Mouse (Mus musculus) neural tube, embryonic 13.5 days (tissue): ENCODE measurements at regions not wholly inside any gene's neighbourhood (a gene's known extent, or its start where the extent isn't known, plus 50 kb on each side); places are given as distances from the start of the nearest gene placed in this dataset.
A peak's percentile ranks its signal among the peaks of the same experiment; 100 is the strongest.

Experiments
- ATAC-seq: fragments of 200-750 bp; cut with Nextera tagmentation; 2 replicates; pipeline ENCODE4 v1.8.0; 2017; ENCODE audit warnings: low read depth, mild to moderate bottlenecking, moderate TSS enrichment, moderate library complexity
- H3K27ac ChIP-seq: fragments of 300-500 bp; sonication (generic); replicated peaks from 2 replicates; pipeline ENCODE4 v1.5.1; 2015; ENCODE audit warnings: moderate library complexity, mild to moderate bottlenecking, inconsistent platforms
- H3K27me3 ChIP-seq: fragments of 300-500 bp; sonication (generic); 2 replicates; pipeline ENCODE4 v1.6.1; 2015; ENCODE audit warnings: mild to moderate bottlenecking, inconsistent platforms
- H3K36me3 ChIP-seq: fragments of 300-500 bp; sonication (generic); 2 replicates; pipeline ENCODE4 v1.6.1; 2015; ENCODE audit warnings: mild to moderate bottlenecking, inconsistent platforms
- H3K4me1 ChIP-seq: fragments of 300-500 bp; sonication (generic); replicated peaks from 2 replicates; pipeline ENCODE4 v1.6.1; 2015; ENCODE audit warnings: inconsistent platforms
- H3K4me2 ChIP-seq: fragments of 300-500 bp; sonication (generic); 2 replicates; pipeline ENCODE4 v1.6.1; 2015; ENCODE audit warnings: inconsistent platforms, mild to moderate bottlenecking, moderate library complexity
- H3K4me3 ChIP-seq: fragments of 300-500 bp; sonication (generic); 2 replicates; pipeline ENCODE4 v1.5.1; 2015; ENCODE audit warnings: mild to moderate bottlenecking, inconsistent platforms
- H3K9ac ChIP-seq: fragments of 300-500 bp; sonication (generic); 2 replicates; pipeline ENCODE4 v1.6.1; 2015; ENCODE audit warnings: moderate library complexity, mild to moderate bottlenecking, inconsistent platforms
- H3K9me3 ChIP-seq: fragments of 300-500 bp; sonication (generic); 2 replicates; pipeline ENCODE4 v1.6.1; 2016; ENCODE audit warnings: inconsistent platforms
- WGBS: fragments of 180-500 bp; shearing (Covaris S2); methylation state at CpG from one replicate; pipeline ENCODE4 v1.1.7; 2015; 5-methylcytosine and 5-hydroxymethylcytosine counted together

DNA sequence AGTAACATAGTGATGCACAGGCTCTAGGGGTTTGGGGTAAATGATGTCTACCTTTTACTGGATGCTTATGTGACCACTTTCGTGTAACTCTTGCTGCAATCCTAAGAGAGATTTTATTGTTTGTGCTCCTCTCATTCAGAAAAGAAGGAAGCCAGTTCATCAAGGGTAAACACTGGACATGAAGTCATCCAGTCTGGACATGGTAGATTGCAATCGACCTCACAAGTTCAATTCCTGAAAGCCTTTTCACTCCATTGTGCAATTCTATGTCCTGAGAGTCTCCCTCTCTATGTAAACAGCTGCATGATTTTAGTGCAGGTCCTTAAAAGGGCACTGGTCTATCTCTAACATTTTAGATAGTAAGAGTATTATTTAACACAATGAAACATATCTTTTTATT, 73.5 kb upstream of the Gm16223 start:
- no peaks in the 10 kb centered on the region for H3K4me1 ChIP-seq
- no peaks in the 10 kb centered on the region for H3K27me3 ChIP-seq
- no peak overlapping the region for H3K9ac ChIP-seq
- H3K4me3 ChIP-seq, result no peak overlapping the region
- H3K9me3 ChIP-seq, result no peaks in the 10 kb centered on the region
- no peak for ATAC-seq
- H3K36me3 ChIP-seq, result no peaks in the 10 kb centered on the region
- H3K27ac ChIP-seq, result no peak overlapping the region
- H3K4me2 ChIP-seq, result no peak overlapping the region
- 81% methylated on average over 2 of the region's 2 CpGs for WGBS

DNA sequence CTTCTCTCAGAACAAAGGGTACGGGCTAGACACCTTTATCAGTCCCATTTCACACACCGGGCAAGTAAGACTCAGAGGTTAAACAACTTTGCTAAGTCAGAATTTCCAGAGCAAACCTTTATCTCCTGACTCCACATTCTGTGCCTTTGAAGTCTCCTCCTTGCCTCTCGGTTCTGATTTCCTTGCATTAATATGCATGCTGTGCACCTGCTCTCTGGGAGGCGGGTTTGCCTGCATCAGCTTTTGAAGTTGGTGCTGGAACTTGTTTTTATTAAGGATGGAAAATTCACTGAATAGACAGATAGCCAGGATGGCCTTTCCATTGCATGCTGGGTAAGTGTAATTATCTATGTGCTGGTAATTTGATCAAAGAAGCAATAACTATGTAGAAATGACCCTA, 84.2 kb upstream of the Gm16223 start:
- no peak overlapping the region for H3K27ac ChIP-seq
- WGBS, result 72% methylated on average over 4 of the region's 4 CpGs
- no peaks in the 10 kb centered on the region for H3K36me3 ChIP-seq
- H3K9me3 ChIP-seq, result no peaks in the 10 kb centered on the region
- no peak overlapping the region for H3K4me3 ChIP-seq
- no peaks in the 10 kb centered on the region for H3K4me1 ChIP-seq
- H3K9ac ChIP-seq, result no peak overlapping the region
- no peak overlapping the region for H3K4me2 ChIP-seq
- H3K27me3 ChIP-seq, result no peaks in the 10 kb centered on the region
- no peak for ATAC-seq

DNA sequence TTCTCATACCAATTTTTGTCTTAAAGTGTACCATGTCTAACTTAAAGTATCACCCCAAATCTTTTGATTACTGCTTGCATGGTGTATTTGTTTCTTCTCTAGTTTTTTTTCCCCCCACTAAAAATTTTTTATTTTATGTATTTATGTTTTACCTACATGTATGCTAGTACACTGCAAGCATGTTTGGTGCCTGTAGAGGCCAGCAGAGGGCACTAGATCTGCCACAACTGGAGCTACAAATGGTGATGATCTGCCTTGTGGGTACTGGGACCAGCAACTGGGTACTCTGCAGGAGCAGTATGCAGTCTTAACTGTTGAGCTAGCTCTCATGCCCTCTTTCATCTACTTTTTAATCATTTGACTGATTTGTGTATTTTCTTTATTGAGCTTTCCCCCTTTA, 92.2 kb upstream of the Gm16223 start:
- no peak overlapping the region for H3K4me2 ChIP-seq
- no peaks in the 10 kb centered on the region for H3K27me3 ChIP-seq
- H3K27ac ChIP-seq, result no peak overlapping the region
- no peaks in the 10 kb centered on the region for H3K36me3 ChIP-seq
- H3K4me1 ChIP-seq, result no peaks in the 10 kb centered on the region
- no peaks in the 10 kb centered on the region for H3K9me3 ChIP-seq
- ATAC-seq, result no peak
- H3K9ac ChIP-seq, result no peak overlapping the region
- H3K4me3 ChIP-seq, result no peak overlapping the region

DNA sequence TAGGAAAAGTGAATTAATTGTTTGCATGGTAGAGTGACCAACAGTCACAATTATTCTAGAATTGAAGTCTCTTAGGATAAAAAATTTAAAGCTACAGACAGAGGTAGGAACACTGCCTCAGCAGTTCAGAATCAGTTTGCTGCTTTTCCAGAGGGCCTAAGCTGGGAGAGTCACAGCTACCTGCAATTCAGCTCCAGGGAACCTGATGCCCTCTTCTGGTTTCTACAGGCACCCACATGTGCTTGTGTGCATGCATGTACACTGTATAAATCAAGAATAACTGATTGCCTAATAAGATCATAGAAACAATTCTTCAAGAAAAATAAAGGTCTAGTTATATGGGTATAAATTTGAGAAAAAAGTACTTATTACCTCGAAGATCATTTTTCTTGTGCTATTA, 96.6 kb upstream of the Gm16223 start:
- no peak overlapping the region for H3K4me2 ChIP-seq
- 79% methylated on average over 1 of the region's 1 CpGs for WGBS
- H3K4me3 ChIP-seq, result no peak overlapping the region
- no peaks in the 10 kb centered on the region for H3K36me3 ChIP-seq
- no peaks in the 10 kb centered on the region for H3K9me3 ChIP-seq
- H3K27ac ChIP-seq, result no peak overlapping the region
- no peak for ATAC-seq
- H3K27me3 ChIP-seq, result no peaks in the 10 kb centered on the region
- no peak overlapping the region for H3K9ac ChIP-seq
- H3K4me1 ChIP-seq, result no peaks in the 10 kb centered on the region

DNA sequence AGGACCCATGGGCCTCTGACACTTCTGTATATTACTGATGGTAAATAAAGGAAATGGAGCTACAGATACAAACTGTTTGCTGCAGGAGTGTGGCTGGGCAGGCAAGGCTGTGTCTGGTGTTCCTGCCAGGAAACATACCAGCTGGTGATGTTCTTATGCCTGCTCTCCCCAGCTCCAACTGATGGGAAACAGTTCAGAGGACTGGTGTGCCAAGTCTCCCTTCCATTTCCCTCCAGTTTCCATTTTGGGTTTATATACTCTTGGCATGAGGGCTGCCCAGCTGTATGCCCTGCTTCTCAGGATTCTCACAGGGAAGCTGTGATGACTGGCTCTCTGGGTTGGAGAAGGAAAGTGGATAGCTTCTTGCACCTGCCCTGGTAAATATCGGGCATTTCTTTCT, 100.8 kb upstream of the Gm16223 start:
- WGBS, result 81% methylated on average over 1 of the region's 1 CpGs
- Histone ChIP-seq H3K9me3 (no peaks in the 10 kb centered on the region), H3K36me3 (no peaks in the 10 kb centered on the region), H3K4me2 (no peak overlapping the region), H3K27me3 (no peaks in the 10 kb centered on the region), H3K4me3 (no peak overlapping the region), H3K9ac (no peak overlapping the region), H3K27ac (no peak overlapping the region), H3K4me1 (no peaks in the 10 kb centered on the region)
- ATAC-seq, result no peak

DNA sequence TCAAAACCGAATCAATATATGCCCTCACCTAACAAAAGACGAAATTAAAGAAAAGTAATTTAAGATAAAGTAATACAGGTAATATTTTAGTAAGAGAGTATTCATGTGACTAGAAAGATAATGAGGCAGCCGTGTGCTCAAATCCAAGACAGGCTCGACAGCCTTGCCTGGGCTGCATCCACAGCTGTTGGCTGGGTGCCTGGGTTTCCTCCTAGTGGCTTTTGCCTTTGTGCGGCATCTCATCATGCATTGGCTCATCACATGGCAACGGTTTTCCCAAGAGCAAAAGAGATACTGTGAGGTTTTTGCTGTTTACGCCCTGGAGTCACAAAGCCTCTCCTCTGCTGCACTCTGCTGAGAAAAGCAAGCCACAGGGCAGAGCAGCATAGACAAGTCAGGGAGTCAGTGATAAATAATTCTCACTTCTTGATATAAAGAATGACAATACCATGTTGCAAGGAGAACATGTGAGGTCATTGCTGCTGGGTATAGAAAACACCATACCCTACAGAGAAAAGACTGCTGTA, 103.1 kb upstream of the Bod1l start:
- 74% methylated on average over 7 of the region's 7 CpGs for WGBS
- Histone ChIP-seq H3K27me3 (no peaks in the 10 kb centered on the region), H3K4me1 (no peaks in the 10 kb centered on the region; the same call in 1 of the 2 replicates), H3K4me2 (no peak overlapping the region), H3K36me3 (no peaks in the 10 kb centered on the region), H3K9ac (no peak overlapping the region), H3K9me3 (no peaks in the 10 kb centered on the region), H3K27ac (no peak overlapping the region), H3K4me3 (no peak overlapping the region)
- ATAC-seq, result peak; percentile 84

DNA sequence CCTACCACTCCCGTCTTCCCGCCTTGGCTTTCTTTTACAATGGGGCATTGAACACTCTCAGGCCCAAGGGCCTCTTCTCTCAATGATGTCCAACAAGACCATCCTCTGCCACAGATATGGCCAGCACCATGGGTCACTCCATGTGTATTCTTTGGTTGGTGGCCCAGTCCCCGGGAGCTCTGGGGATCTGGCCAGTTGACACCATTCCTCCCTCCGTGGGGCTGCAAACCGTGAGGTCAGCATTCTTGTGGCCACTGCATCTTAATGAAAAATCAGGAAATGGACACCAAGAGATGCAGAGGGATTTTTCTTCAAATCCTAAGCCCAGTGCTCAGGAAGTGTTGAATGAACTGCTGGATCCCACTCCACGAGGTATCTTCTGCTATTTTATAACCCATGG, 99.3 kb upstream of the Bod1l start:
- H3K9ac ChIP-seq, result no peak overlapping the region
- H3K4me1 ChIP-seq, result no peaks in the 10 kb centered on the region; the same call in 1 of the 2 replicates
- WGBS, result 91% methylated on average over 6 of the region's 6 CpGs
- H3K4me3 ChIP-seq, result no peak overlapping the region
- no peak overlapping the region for H3K27ac ChIP-seq
- no peak overlapping the region for H3K4me2 ChIP-seq
- no peaks in the 10 kb centered on the region for H3K9me3 ChIP-seq
- H3K27me3 ChIP-seq, result no peaks in the 10 kb centered on the region
- ATAC-seq, result no peak
- H3K36me3 ChIP-seq, result no peaks in the 10 kb centered on the region

DNA sequence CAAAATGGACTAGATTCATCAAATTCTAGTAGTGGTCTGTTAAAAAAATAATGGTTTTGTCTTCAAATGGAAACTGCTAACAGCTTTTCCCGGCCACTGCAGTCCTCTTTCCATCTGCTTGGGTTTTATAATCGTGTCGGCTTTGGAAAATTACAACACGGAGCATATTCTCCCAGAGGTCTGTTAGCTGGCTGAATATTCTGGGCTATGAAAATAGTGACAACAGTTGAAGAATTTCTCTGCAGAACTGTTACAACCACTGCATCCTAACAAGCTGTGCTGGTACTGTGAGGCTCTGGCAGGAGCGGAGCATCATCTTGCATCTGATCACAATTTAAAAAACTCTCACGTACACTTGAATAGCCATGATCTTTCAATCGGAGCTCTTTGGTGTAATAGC, 98.0 kb upstream of the Bod1l start:
- H3K4me2 ChIP-seq, result no peak overlapping the region
- H3K4me1 ChIP-seq, result no peaks in the 10 kb centered on the region; the same call in 1 of the 2 replicates
- no peaks in the 10 kb centered on the region for H3K9me3 ChIP-seq
- H3K36me3 ChIP-seq, result no peaks in the 10 kb centered on the region
- no peak overlapping the region for H3K9ac ChIP-seq
- 82% methylated on average over 7 of the region's 7 CpGs for WGBS
- no peaks in the 10 kb centered on the region for H3K27me3 ChIP-seq
- H3K27ac ChIP-seq, result no peak overlapping the region
- no peak for ATAC-seq
- no peak overlapping the region for H3K4me3 ChIP-seq

DNA sequence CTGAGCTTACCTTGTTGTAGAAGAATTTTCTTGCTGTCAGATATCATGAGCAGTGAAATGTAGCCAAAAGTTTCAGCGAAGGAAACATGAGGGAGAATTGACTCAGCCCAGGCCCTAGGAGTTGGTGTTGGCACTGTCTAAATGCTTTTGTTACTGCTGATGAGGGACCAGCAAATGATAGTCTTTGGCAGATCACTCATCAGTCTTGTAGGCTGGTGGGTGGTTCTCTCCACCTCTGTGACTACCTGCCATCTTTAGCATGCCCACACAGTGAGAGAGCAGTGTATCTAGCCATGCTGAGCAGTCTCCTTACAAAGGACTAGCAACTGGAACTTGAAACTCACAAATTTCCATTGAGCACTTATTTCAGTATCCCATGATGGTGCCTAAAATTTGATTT, 97.1 kb upstream of the Bod1l start:
- Histone ChIP-seq H3K36me3 (no peaks in the 10 kb centered on the region), H3K4me1 (no peaks in the 10 kb centered on the region), H3K27ac (no peak overlapping the region), H3K9me3 (no peaks in the 10 kb centered on the region), H3K4me2 (no peak overlapping the region), H3K27me3 (no peaks in the 10 kb centered on the region), H3K9ac (no peak overlapping the region), H3K4me3 (no peak overlapping the region)
- 88% methylated on average over 1 of the region's 1 CpGs for WGBS
- ATAC-seq, result no peak

DNA sequence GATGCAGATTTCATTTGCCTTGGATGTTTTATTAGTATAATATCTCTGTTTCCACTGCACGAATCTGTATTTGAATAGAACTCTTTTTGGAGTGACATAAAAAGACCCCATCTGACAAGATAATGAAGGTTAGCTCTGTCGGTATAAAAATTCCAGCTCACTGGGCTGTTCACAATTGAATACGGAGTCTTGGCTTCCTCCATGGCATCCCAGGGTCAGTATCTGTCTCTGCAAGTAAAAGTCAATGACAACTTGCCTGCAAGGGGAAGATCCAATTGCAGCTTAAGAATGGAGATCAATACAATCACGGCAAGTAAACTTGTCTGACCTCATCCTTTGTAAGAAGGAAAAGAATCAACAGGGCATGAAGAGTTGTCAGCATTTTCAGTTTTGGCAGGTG, 95.6 kb upstream of the Bod1l start:
- no peak for ATAC-seq
- Histone ChIP-seq H3K36me3 (no peaks in the 10 kb centered on the region), H3K27ac (no peak overlapping the region), H3K27me3 (no peaks in the 10 kb centered on the region), H3K4me3 (no peak overlapping the region), H3K9ac (no peak overlapping the region), H3K4me1 (no peaks in the 10 kb centered on the region), H3K4me2 (no peak overlapping the region), H3K9me3 (no peaks in the 10 kb centered on the region)
- 67% methylated on average over 4 of the region's 4 CpGs for WGBS

DNA sequence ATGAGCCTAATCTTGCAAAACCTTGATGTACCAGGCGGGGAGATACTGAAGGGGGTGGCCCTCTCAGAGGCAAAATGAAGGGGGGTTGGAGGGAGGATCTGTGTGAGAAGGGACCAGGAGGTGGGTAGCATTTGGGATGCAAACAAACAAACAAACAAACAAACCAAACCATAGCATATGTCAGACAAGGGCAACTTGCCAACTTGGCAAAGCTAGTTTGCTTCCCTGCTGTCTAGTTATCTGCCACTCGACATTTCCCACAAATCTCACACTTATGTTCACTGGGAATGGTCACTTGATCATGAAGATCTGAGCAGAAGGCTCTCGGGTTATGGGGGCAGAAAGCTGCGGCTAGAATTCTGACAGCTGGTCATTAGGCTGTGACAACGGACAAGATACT, 65.9 kb upstream of the Bod1l start:
- no peak overlapping the region for H3K27ac ChIP-seq
- no peak for ATAC-seq
- WGBS, result 77% methylated on average over 5 of the region's 5 CpGs

DNA sequence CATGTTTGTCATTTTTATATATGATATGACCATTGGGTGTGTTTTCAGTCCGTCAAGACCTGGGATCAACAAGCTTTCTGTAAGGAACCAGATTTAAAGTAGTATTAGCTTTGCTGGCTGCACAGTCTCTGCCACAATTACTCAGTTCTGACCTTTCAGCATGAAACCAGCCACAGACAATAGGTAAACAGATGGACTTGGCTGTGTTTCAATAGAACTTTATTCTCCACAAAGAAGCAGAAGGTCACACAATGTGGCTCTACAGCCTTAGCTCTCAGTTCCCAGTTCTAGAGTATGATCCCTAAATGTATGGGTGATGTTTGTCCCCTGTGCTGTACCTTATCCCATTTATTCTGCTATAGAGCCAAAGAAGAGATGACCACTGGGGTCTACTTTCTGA, 63.6 kb upstream of the Bod1l start:
- Histone ChIP-seq H3K27ac (no peak overlapping the region), H3K9me3 (no peaks in the 10 kb centered on the region), H3K4me2 (no peak overlapping the region), H3K4me1 (no peaks in the 10 kb centered on the region), H3K9ac (no peak overlapping the region), H3K27me3 (no peaks in the 10 kb centered on the region), H3K36me3 (no peaks in the 10 kb centered on the region), H3K4me3 (no peak overlapping the region)
- no peak for ATAC-seq
- WGBS, result 75% methylated on average over 1 of the region's 1 CpGs

More for the DNA sequence above, 65.9 kb upstream of the Bod1l start:
- Histone ChIP-seq H3K4me1 (no peaks in the 10 kb centered on the region), H3K27me3 (no peaks in the 10 kb centered on the region), H3K4me2 (no peak overlapping the region), H3K36me3 (no peaks in the 10 kb centered on the region), H3K9ac (no peak overlapping the region), H3K9me3 (no peaks in the 10 kb centered on the region), H3K4me3 (no peak overlapping the region)

DNA sequence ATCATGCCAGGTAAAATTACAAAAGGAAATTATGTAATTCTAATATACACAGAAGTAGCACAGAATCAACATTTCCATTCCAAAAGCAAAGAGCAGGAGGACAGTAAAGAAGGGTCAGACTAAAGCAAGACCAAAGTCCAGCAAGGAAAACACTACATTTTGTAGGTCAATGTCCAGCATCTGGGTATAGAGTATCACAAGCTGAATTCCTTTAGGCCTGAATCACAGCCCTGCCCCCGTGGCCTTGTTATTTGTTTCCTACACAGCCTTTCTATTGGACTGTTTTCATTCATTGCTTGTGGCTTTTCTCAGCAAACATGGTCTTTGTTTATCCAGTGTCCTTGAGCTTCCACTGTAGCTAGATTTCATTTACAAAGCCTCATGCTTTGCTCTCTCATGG, 60.4 kb upstream of the Bod1l start:
- 71% methylated on average over 1 of the region's 1 CpGs for WGBS
- no peaks in the 10 kb centered on the region for H3K4me1 ChIP-seq
- no peaks in the 10 kb centered on the region for H3K27me3 ChIP-seq
- H3K9me3 ChIP-seq, result no peaks in the 10 kb centered on the region
- ATAC-seq, result no peak
- H3K4me3 ChIP-seq, result no peak overlapping the region
- H3K4me2 ChIP-seq, result no peak overlapping the region
- H3K27ac ChIP-seq, result no peak overlapping the region
- H3K36me3 ChIP-seq, result no peaks in the 10 kb centered on the region
- no peak overlapping the region for H3K9ac ChIP-seq
